Mouse (Mus musculus): ENCODE measurements around the gene Mnat1. TPM values are rescaled to one million over a fixed set of nuclear protein-coding genes. Genes with fewer than 3 reads are reported as not detected.

Gene Mnat1
- polyA plus RNA-seq, 1 experiment from 2014 or later: 37.6 TPM

GRCm38 (mm10) chr12:73317706-73318686, 194.5 kb downstream of the Mnat1 start:
- ATAC-seq (replicated peaks; ENCODE audit: low FRiP score): no peak
- Histone ChIP-seq H3K4me2 (ENCODE audit: low read depth, low read length, severe bottlenecking) (no peak overlapping the region), H3K27me3 (ENCODE audit: control insufficient read depth, insufficient read depth, low read length) (no peaks in the 10 kb centered on the region), H3K27ac (ENCODE audit: low read depth, low read length) (no peak overlapping the region), H3K9ac (ENCODE audit: low read length) (no peak overlapping the region), H3K36me3 (ENCODE audit: control insufficient read depth, insufficient read depth, low read length) (no peaks in the 10 kb centered on the region), H3K4me3 (ENCODE audit: low read depth, low read length) (no peak overlapping the region), H3K4me1 (replicated peaks; ENCODE audit: control insufficient read depth, insufficient read depth, low read length) (no peaks in the 10 kb centered on the region), H3K9me3 (ENCODE audit: control insufficient read depth, low read length) (no peaks in the 10 kb centered on the region)
- no peak for DNase-seq (ENCODE audit: low spot score)
- WGBS: 88% methylated on average over 7 of the region's 7 CpGs

Other genes starting within 250 kb of the Mnat1 start
- gene Six6, start 183.8 kb upstream of the Mnat1 start, polyA plus RNA-seq (2014; fragmentation: Nextera tagmentation; extraction: Ambion mirVana): 0.19 TPM in 1 of 2 replicates, not detected in the other
- 2.1 and 2.9 TPM in 2 replicates for gene 4930447C04Rik, start 182.9 kb upstream of the Mnat1 start, polyA plus RNA-seq (2014; fragmentation: Nextera tagmentation; extraction: Ambion mirVana)
- gene Six1, start 69.8 kb upstream of the Mnat1 start, polyA plus RNA-seq (2014; fragmentation: Nextera tagmentation; extraction: Ambion mirVana): 11.0 and 12.6 TPM in 2 replicates
- 5.0 and 5.8 TPM in 2 replicates for gene Six4, start 10.3 kb upstream of the Mnat1 start, polyA plus RNA-seq (2014; fragmentation: Nextera tagmentation; extraction: Ambion mirVana)
- gene Trmt5, start 163.0 kb downstream of the Mnat1 start, polyA plus RNA-seq (2014; fragmentation: Nextera tagmentation; extraction: Ambion mirVana): 18.3 and 19.8 TPM in 2 replicates
- gene Slc38a6, start 163.1 kb downstream of the Mnat1 start, polyA plus RNA-seq (2014; fragmentation: Nextera tagmentation; extraction: Ambion mirVana): 7.0 and 9.7 TPM in 2 replicates

Data from forebrain, embryonic 11.5 days (tissue).